Mouse (Mus musculus) limb, embryonic 14.5 days (tissue): ENCODE results near the gene Cir1. TPM values are rescaled to one million over a fixed set of nuclear protein-coding genes. Genes with fewer than 3 reads are reported as not detected.

ENCODE experiments used
- ATAC-seq: fragments of 200-750 bp; cut with Nextera tagmentation; 2 replicates; pipeline ENCODE4 v1.8.0; 2017; ENCODE audit warnings: low read depth, moderate number of reproducible peaks, moderate TSS enrichment; ENCODE audit not compliant: low FRiP score
- DNase-seq: peaks from one replicate; pipeline ENCODE4 v3.0.0-alpha.2; 2015; ENCODE audit warnings: low spot score
- H3K27ac ChIP-seq: fragments of 300-500 bp; sonication (generic); replicated peaks from 2 replicates; pipeline ENCODE4 v1.5.1; 2014; ENCODE audit warnings: low read depth, mild to moderate bottlenecking, low read length, moderate library complexity, mixed read lengths
- H3K27me3 ChIP-seq: fragments of 300-500 bp; sonication (generic); 2 replicates; pipeline ENCODE4 v1.6.1; 2014; ENCODE audit warnings: low read length, mixed read lengths; ENCODE audit not compliant: control insufficient read depth, insufficient read depth
- H3K36me3 ChIP-seq: fragments of 300-500 bp; sonication (generic); 2 replicates; pipeline ENCODE4 v1.6.1; 2014; ENCODE audit warnings: mild to moderate bottlenecking, low read length, moderate library complexity, mixed read lengths; ENCODE audit not compliant: control insufficient read depth, insufficient read depth
- H3K4me1 ChIP-seq: fragments of 300-500 bp; sonication (generic); 2 replicates; pipeline ENCODE4 v1.6.1; 2014; ENCODE audit warnings: antibody characterized with exemption, low read length, mixed read lengths; ENCODE audit not compliant: control insufficient read depth, insufficient read depth
- H3K4me2 ChIP-seq: fragments of 300-500 bp; sonication (generic); replicated peaks from 2 replicates; pipeline ENCODE4 v1.6.1; 2014; ENCODE audit warnings: low read depth, mild to moderate bottlenecking, low read length, moderate library complexity; ENCODE audit not compliant: severe bottlenecking
- H3K4me3 ChIP-seq: fragments of 300-500 bp; sonication (generic); replicated peaks from 2 replicates; pipeline ENCODE4 v1.5.1; 2014; ENCODE audit warnings: low read length
- H3K9ac ChIP-seq: fragments of 300-500 bp; sonication (generic); 2 replicates; pipeline ENCODE4 v1.6.1; 2014; ENCODE audit warnings: mild to moderate bottlenecking, low read depth, low read length, moderate library complexity; ENCODE audit not compliant: severe bottlenecking
- H3K9me3 ChIP-seq: fragments of 300-500 bp; sonication (generic); 2 replicates; pipeline ENCODE4 v1.6.1; 2016; ENCODE audit warnings: low read length; ENCODE audit not compliant: control insufficient read depth
- POLR2A ChIP-seq: fragments of 200-500 bp; IDR thresholded peaks from 2 replicates; pipeline ENCODE4 v1.8.0; 2012; ENCODE audit warnings: inconsistent platforms, mild to moderate bottlenecking, moderate library complexity, borderline replicate concordance; ENCODE audit not compliant: insufficient read depth, insufficient read length; ENCODE audit errors: extremely low read depth
- WGBS: fragments of 180-500 bp; shearing (Covaris S2); extraction: QIAGEN DNeasy Blood & Tissue Kit; methylation state at CpG from one replicate; pipeline ENCODE4 v1.1.7; 2014; 5-methylcytosine and 5-hydroxymethylcytosine counted together
- polyA plus RNA-seq, 2 experiments: library from polyadenylated mRNA; depleted of rRNA in 1 of 2; stranded (reverse) in 1 of 2; unstranded in 1 of 2; fragments of >200 nt; fragmentation: Nextera tagmentation in 1 of 2; extraction: Ambion mirVana in 1 of 2; gene quantifications; 2 replicates each; pipeline versions ENCODE4 v1.2.1 to v1.2.3; 2012 to 2014

The Cir1 gene
- polyA plus RNA-seq (2012; rRNA removed): 14.4 and 22.1 TPM in 2 replicates
- polyA plus RNA-seq (2014; fragmentation: Nextera tagmentation; extraction: Ambion mirVana): 25.2 and 27.8 TPM in 2 replicates

DNA sequence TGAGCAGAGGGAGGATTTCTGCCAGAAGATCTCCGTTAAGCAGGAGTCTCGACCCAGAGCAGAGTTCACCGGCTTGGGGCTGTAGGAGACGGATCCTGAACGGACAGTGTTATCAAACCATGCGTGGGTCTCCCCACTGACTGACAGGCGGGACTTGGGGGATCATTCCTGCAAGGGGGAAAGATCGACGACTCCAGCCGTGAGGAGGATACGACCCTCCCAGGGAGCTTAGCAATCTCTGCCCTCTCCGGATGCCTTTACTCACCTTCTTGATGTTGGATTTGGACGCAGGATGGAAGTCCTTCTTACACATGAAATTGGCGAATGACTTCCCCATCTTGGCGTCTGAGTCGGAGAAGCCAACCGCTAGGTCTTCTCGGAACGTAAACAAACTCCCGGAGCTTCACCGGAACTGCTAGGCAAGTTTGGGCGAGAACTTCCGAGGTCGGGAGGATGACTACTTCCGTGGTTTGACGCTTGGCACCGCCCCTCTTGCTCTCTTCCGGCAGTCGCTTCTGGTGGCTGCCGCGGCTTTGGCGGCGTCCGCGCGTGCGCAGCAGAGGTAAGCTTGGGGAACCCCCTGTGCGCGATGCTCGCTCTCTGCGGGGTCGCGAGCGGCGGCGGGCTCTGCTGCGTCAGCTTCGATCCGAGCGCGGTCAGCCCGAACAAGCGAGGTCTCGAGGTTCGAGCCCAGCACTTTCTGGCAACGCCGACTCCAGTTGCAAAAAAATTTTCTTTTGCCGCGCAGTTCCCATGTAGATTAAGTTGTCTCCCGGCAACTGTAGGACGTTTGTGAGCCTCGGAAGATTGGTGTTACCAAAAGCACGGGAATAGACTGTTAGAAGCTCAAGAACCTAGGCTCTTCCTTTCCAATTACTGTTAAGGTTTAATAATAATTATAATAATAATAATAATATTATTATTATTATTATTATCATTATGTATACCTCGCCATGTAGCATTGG lies at the start of gene Cir1, which contains the start of gene Scrn3:
Gene Cir1 (minus strand): TSS at position 550 of the 965 bp plus-strand sequence.
Gene Scrn3 (plus strand): TSS at position 450 of the 965 bp plus-strand sequence.
- ATAC-seq: peak; percentile 95
- peak; percentile 92 for TF ChIP-seq POLR2A
- Histone ChIP-seq H3K36me3 (peaks cover 19% of the 10 kb centered on the region), H3K27me3 (no peaks in the 10 kb centered on the region), H3K4me1 (peaks cover 9% of the 10 kb centered on the region; the same call in 1 of the 2 replicates), H3K27ac (peak within 1 kb of the TSS; percentile 85), H3K9ac (peak within 1 kb of the TSS; percentile 71), H3K9me3 (no peaks in the 10 kb centered on the region), H3K4me2 (peak within 1 kb of the TSS; percentile 74), H3K4me3 (peak within 1 kb of the TSS; percentile 74)
- DNase-seq: peak; percentile 96
- WGBS: 1% methylated on average over 64 of the region's 64 CpGs

GRCm38 (mm10) chr2:73360536-73360935 lies 48.0 kb upstream of the Cir1 start:
- H3K27ac ChIP-seq: no peak overlapping the region
- no peak for TF ChIP-seq POLR2A
- H3K9ac ChIP-seq: no peak overlapping the region
- H3K36me3 ChIP-seq: no peaks in the 10 kb centered on the region
- DNase-seq (no peak), ATAC-seq (no peak)
- no peak overlapping the region for H3K4me2 ChIP-seq
- H3K9me3 ChIP-seq: no peaks in the 10 kb centered on the region
- 83% methylated on average over 2 of the region's 2 CpGs for WGBS
- H3K4me1 ChIP-seq: peaks cover 8% of the 10 kb centered on the region
- no peaks in the 10 kb centered on the region for H3K27me3 ChIP-seq
- H3K4me3 ChIP-seq: no peak overlapping the region

- Histone ChIP-seq H3K36me3 (no peaks in the 10 kb centered on the region), H3K27ac (no peak overlapping the region), H3K4me2 (no peak overlapping the region), H3K9ac (no peak overlapping the region), H3K4me3 (no peak overlapping the region), H3K27me3 (no peaks in the 10 kb centered on the region), H3K9me3 (no peaks in the 10 kb centered on the region), H3K4me1 (peaks cover 8% of the 10 kb centered on the region)
- WGBS: 94% methylated on average over 5 of the region's 5 CpGs
- no peak for ATAC-seq
- DNase-seq: no peak
- no peak for TF ChIP-seq POLR2A
These were observed 47.4 kb upstream of the Cir1 start for GRCm38 (mm10) chr2:73359941-73360340.

- Histone ChIP-seq H3K27me3 (no peaks in the 10 kb centered on the region), H3K4me1 (peaks cover 8% of the 10 kb centered on the region), H3K4me3 (0 out of 2 replicates have a peak overlapping the region, but pooled peaks have one; percentile 12), H3K9ac (no peak overlapping the region), H3K27ac (peak overlapping the region; percentile 52; the same call in 1 of the 2 replicates), H3K36me3 (no peaks in the 10 kb centered on the region), H3K9me3 (no peaks in the 10 kb centered on the region), H3K4me2 (peak overlapping the region; percentile 29)
- DNase-seq (peak; percentile 30), ATAC-seq (no peak)
- WGBS: 16% methylated on average over 18 of the region's 18 CpGs
- no peak for TF ChIP-seq POLR2A
These were observed 44.5 kb upstream of the Cir1 start for GRCm38 (mm10) chr2:73357004-73357403.

- 49% methylated on average over 7 of the region's 7 CpGs for WGBS
- Histone ChIP-seq H3K36me3 (no peaks in the 10 kb centered on the region), H3K4me3 (no peak overlapping the region), H3K4me2 (no peak overlapping the region), H3K9me3 (no peaks in the 10 kb centered on the region), H3K4me1 (peaks cover 10% of the 10 kb centered on the region), H3K9ac (no peak overlapping the region), H3K27ac (0 out of 2 replicates have a peak overlapping the region, but pooled peaks have one; percentile 33), H3K27me3 (no peaks in the 10 kb centered on the region)
- TF ChIP-seq POLR2A: no peak
- DNase-seq (peak; percentile 38), ATAC-seq (peak; percentile 15; the same call in 1 of the 2 replicates)
These were observed 39.5 kb upstream of the Cir1 start for GRCm38 (mm10) chr2:73351927-73352374.
